Mouse (Mus musculus) megakaryocyte, embryonic 14.5 days (primary cell): ENCODE measurements at regions not wholly inside any gene's neighbourhood (a gene's known extent, or its start where the extent isn't known, plus 50 kb on each side); places are given as distances from the start of the nearest gene placed in this dataset.

Experiments used
- FLI1 ChIP-seq: IDR thresholded peaks from 2 replicates; pipeline ENCODE4 v1.6.1; 2012; ENCODE audit warnings: low read length, inconsistent platforms, mixed read lengths
- GATA1 ChIP-seq: IDR thresholded peaks from 3 replicates; pipeline ENCODE4 v1.6.1; 2012; ENCODE audit warnings: mixed read lengths, low read length, inconsistent platforms, borderline replicate concordance

DNA sequence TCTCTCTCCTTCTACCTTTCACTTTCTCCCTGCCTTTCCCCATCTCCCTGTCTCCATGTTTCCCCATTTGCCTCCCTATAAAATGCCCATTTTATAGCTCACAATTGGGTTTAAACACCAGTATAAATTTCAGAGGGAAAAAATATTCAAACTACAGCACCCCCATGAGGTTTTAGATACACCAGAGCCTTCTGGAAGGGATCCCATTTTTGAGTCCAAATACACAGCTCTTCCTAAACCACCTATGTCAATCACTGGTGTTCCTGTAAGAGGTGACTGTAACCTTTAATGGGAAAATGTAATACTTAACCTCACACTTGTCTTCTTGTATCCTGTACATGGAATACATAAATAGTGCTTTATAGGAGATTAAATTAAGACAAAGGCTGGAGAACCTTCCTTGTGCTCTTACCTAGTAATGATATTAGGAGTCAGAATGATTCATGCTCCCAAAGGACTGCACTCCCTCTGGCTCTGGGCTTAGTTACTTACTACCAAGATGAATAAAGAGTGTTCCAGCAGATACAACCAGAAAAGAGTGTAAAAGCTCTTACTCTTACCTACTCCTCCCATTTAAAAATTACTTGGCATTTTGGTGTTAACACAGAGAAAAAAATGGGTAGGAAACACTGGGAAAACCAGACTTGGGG, 538.7 kb upstream of the Cdh11 start:
- TF ChIP-seq GATA1, result no peak
- TF ChIP-seq FLI1, result no peak
